Mouse (Mus musculus) brain, embryonic 14.5 days (tissue): ENCODE data around the gene Brd9.

Experiments
- CTCF ChIP-seq: fragments of 200-500 bp; IDR thresholded peaks from 2 replicates; pipeline ENCODE4 v1.5.1; 2012; ENCODE audit warnings: inconsistent platforms, mild to moderate bottlenecking, moderate library complexity, borderline replicate concordance; ENCODE audit not compliant: insufficient read depth, insufficient read length; ENCODE audit errors: extremely low read depth
- POLR2A ChIP-seq: fragments of 200-500 bp; IDR thresholded peaks from 2 replicates; pipeline ENCODE4 v1.6.1; 2012; ENCODE audit warnings: mild to moderate bottlenecking, inconsistent platforms, borderline replicate concordance; ENCODE audit not compliant: poor library complexity, insufficient read depth, insufficient read length, severe bottlenecking; ENCODE audit errors: extremely low read depth

GRCm38 (mm10) chr13:73944606-73945005 lies 7.0 kb downstream of the Brd9 start:
- no peak for TF ChIP-seq POLR2A
- no peak for TF ChIP-seq CTCF
